Mouse (Mus musculus) frontal cortex, adult 2 months (tissue): ENCODE results near the gene Runx2. TPM values are rescaled to one million over a fixed set of nuclear protein-coding genes. Genes with fewer than 3 reads are reported as not detected.

Experiments used
- DNase-seq, 2 experiments: peaks; one replicate each; pipeline ENCODE4 v3.0.0; 2022; ENCODE audit warnings: low spot score in 1 of 2; ENCODE audit errors: extremely low spot score in 1 of 2
- polyA plus RNA-seq: library from polyadenylated mRNA; depleted of rRNA; stranded (reverse); fragments of >200 nt; gene quantifications from 2 replicates; pipeline ENCODE4 v1.2.3, GENCODE M21; 2012

Runx2 gene
- polyA plus RNA-seq, 1 experiment: 12.8 TPM

GRCm38 (mm10) chr17:44667346-44667745, 147.3 kb downstream of the Runx2 start:
- no peak for DNase-seq

- no peak for DNase-seq
These were observed 150.7 kb downstream of the Runx2 start for GRCm38 (mm10) chr17:44663872-44664271.

- no peak for DNase-seq
These were observed 151.4 kb downstream of the Runx2 start for GRCm38 (mm10) chr17:44663208-44663607.

GRCm38 (mm10) chr17:44662080-44662706, 152.4 kb downstream of the Runx2 start:
- no peak for DNase-seq

- no peak for DNase-seq
These were observed 154.3 kb downstream of the Runx2 start for GRCm38 (mm10) chr17:44660121-44660806.

GRCm38 (mm10) chr17:44654503-44654902, 160.1 kb downstream of the Runx2 start:
- DNase-seq: peak in 1 of 2 experiments; percentile 35

- no peak for DNase-seq
These were observed 161.5 kb downstream of the Runx2 start for GRCm38 (mm10) chr17:44653081-44653480.

GRCm38 (mm10) chr17:44652054-44652453, 162.5 kb downstream of the Runx2 start:
- no peak for DNase-seq

GRCm38 (mm10) chr17:44651613-44652012, 163.0 kb downstream of the Runx2 start:
- no peak for DNase-seq

GRCm38 (mm10) chr17:44650431-44650830, 164.2 kb downstream of the Runx2 start:
- no peak for DNase-seq

GRCm38 (mm10) chr17:44649056-44649455, 165.5 kb downstream of the Runx2 start:
- no peak for DNase-seq

GRCm38 (mm10) chr17:44647916-44648315, 166.7 kb downstream of the Runx2 start:
- DNase-seq: peak in 1 of 2 experiments; percentile 46

GRCm38 (mm10) chr17:44645146-44645545, 169.5 kb downstream of the Runx2 start:
- DNase-seq: no peak

GRCm38 (mm10) chr17:44643260-44643659, 171.3 kb downstream of the Runx2 start:
- DNase-seq: no peak

- DNase-seq: no peak
These were observed 172.5 kb downstream of the Runx2 start for GRCm38 (mm10) chr17:44642126-44642525.

- no peak for DNase-seq
These were observed 173.7 kb downstream of the Runx2 start for GRCm38 (mm10) chr17:44640910-44641309.

- DNase-seq: no peak
These were observed 175.2 kb downstream of the Runx2 start for GRCm38 (mm10) chr17:44639446-44639845.

GRCm38 (mm10) chr17:44637181-44637880, 177.3 kb downstream of the Runx2 start:
- DNase-seq: peak; percentile 67 to 77

- peak in 1 of 2 experiments; percentile 34 for DNase-seq
These were observed 180.1 kb downstream of the Runx2 start for GRCm38 (mm10) chr17:44634486-44634885.

- no peak for DNase-seq
These were observed 180.8 kb downstream of the Runx2 start for GRCm38 (mm10) chr17:44633607-44634415.

- DNase-seq: no peak
These were observed 181.7 kb downstream of the Runx2 start for GRCm38 (mm10) chr17:44632941-44633340.
